Mouse (Mus musculus): ENCODE results near the gene Ddx55. TPM values are rescaled to one million over a fixed set of nuclear protein-coding genes. Genes with fewer than 3 reads are reported as not detected.

The Ddx55 gene
- total RNA-seq, 1 experiment from 2014 or later = 12.0 TPM

- DNase-seq = no peak
These were observed 58.3 kb downstream of the Ddx55 start for GRCm38 (mm10) chr5:124610965-124611364.

GRCm38 (mm10) chr5:124614709-124615108 lies 62.0 kb downstream of the Ddx55 start:
- peak; percentile 43 for DNase-seq

GRCm38 (mm10) chr5:124618711-124619110 lies 66.0 kb downstream of the Ddx55 start:
- no peak for DNase-seq

Other genes starting within 250 kb of the Ddx55 start
- gene Mphosph9, start 224.9 kb upstream of the Ddx55 start, total RNA-seq (2021) = 6.6 and 7.7 TPM in 2 replicates
- 12.9 and 13.7 TPM in 2 replicates for gene 2810006K23Rik, start 224.8 kb upstream of the Ddx55 start, total RNA-seq (2021)
- 143 and 159 TPM in 2 replicates for gene Cdk2ap1, start 189.8 kb upstream of the Ddx55 start, total RNA-seq (2021)
- 90.7 and 103 TPM in 2 replicates for gene Sbno1, start 126.9 kb upstream of the Ddx55 start, total RNA-seq (2021)
- 146 and 162 TPM in 2 replicates for gene Kmt5a, start 112.9 kb upstream of the Ddx55 start, total RNA-seq (2021)
- gene Rilpl2, start 74.5 kb upstream of the Ddx55 start, total RNA-seq (2021) = 21.2 and 23.9 TPM in 2 replicates
- gene Snrnp35, start 69.7 kb upstream of the Ddx55 start, total RNA-seq (2021) = 13.4 and 18.4 TPM in 2 replicates
- gene Rilpl1, start 21.5 kb upstream of the Ddx55 start, total RNA-seq (2021) = 15.8 and 18.1 TPM in 2 replicates
- gene Tmed2, start 12.2 kb upstream of the Ddx55 start, total RNA-seq (2021) = 200 and 212 TPM in 2 replicates
- gene Eif2b1, start 26.3 kb downstream of the Ddx55 start, total RNA-seq (2021) = 42.9 and 51.2 TPM in 2 replicates
- gene Gtf2h3, start 26.3 kb downstream of the Ddx55 start, total RNA-seq (2021) = 35.6 and 35.7 TPM in 2 replicates
- gene Atp6v0a2, start 75.7 kb downstream of the Ddx55 start, total RNA-seq (2021) = 55.2 and 60.1 TPM in 2 replicates
- gene Dnah10, start 172.2 kb downstream of the Ddx55 start, total RNA-seq (2021) = 0.78 and 0.94 TPM in 2 replicates

Data from adrenal gland, postnatal 14 days (tissue).